Mouse (Mus musculus) embryonic fibroblast, embryonic 13.5 days (primary cell): Measurements from ENCODE around the gene Ropn1l. TPM values are rescaled to one million over a fixed set of nuclear protein-coding genes. Genes with fewer than 3 reads are reported as not detected.

ENCODE experiments used
- H3K27ac ChIP-seq: 2 replicates; pipeline ENCODE4 v1.5.1; 2012; ENCODE audit warnings: low read length, control low read depth, inconsistent platforms; ENCODE audit not compliant: insufficient read depth
- H3K4me1 ChIP-seq: 2 replicates; pipeline ENCODE4 v1.6.1; 2011; ENCODE audit warnings: low read length; ENCODE audit not compliant: control insufficient read depth, insufficient read depth
- H3K4me3 ChIP-seq: 2 replicates; pipeline ENCODE4 v1.5.1; 2011; ENCODE audit warnings: mild to moderate bottlenecking, control low read depth, low read length; ENCODE audit not compliant: insufficient read depth
- CTCF ChIP-seq: IDR thresholded peaks from 2 replicates; pipeline ENCODE4 v1.5.1; 2011; ENCODE audit warnings: mild to moderate bottlenecking, control low read depth, low read length, moderate library complexity, borderline replicate concordance; ENCODE audit not compliant: insufficient read depth
- POLR2A ChIP-seq: IDR thresholded peaks from 2 replicates; pipeline ENCODE4 v1.6.1; 2011; ENCODE audit warnings: low read depth, mild to moderate bottlenecking, control low read depth, low read length, moderate library complexity
- polyA plus RNA-seq: library from polyadenylated mRNA; stranded (reverse); fragments of >200 nt; gene quantifications from 2 replicates; pipeline ENCODE4 v1.2.4, GENCODE M21; 2011; ENCODE audit warnings: low read depth; ENCODE audit not compliant: missing spikeins, insufficient read length

The Ropn1l gene
- polyA plus RNA-seq, 1 experiment, result 1.8 TPM

GRCm38 (mm10) chr15:31397379-31397778 is 56.2 kb downstream of the Ropn1l start:
- Histone ChIP-seq H3K4me3 (no peak overlapping the region), H3K4me1 (no peaks in the 10 kb centered on the region), H3K27ac (no peak overlapping the region)
- TF ChIP-seq POLR2A (no peak), CTCF (no peak)

GRCm38 (mm10) chr15:31396755-31397154 is 56.8 kb downstream of the Ropn1l start:
- Histone ChIP-seq H3K27ac (no peak overlapping the region), H3K4me1 (no peaks in the 10 kb centered on the region), H3K4me3 (no peak overlapping the region)
- TF ChIP-seq POLR2A (no peak), CTCF (no peak)

DNA sequence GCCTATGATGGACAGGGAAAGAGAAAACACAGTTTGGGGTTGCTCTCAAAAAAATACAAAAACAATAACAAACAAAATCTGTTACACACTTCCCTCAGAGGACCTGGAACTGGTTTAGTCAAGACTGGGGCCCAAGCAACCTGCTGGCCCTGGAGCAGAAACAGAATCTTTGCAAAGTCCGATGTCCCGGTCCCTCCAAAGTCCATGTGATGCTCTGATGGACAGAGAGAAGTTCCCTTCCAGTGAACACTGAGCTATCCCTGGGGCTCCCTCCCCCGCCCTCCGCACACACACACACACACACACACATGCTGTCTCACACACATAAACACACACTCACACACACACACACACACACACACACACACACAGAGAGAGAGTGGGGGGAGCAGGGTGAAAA is 57.6 kb downstream of the Ropn1l start:
- no peak overlapping the region for H3K4me3 ChIP-seq
- TF ChIP-seq CTCF (no peak), POLR2A (no peak)
- H3K27ac ChIP-seq, result no peak overlapping the region
- H3K4me1 ChIP-seq, result no peaks in the 10 kb centered on the region

GRCm38 (mm10) chr15:31393402-31393801 is 60.1 kb downstream of the Ropn1l start:
- no peak overlapping the region for H3K4me3 ChIP-seq
- TF ChIP-seq POLR2A, result no peak
- no peak for TF ChIP-seq CTCF
- no peak overlapping the region for H3K27ac ChIP-seq
- H3K4me1 ChIP-seq, result no peaks in the 10 kb centered on the region

DNA sequence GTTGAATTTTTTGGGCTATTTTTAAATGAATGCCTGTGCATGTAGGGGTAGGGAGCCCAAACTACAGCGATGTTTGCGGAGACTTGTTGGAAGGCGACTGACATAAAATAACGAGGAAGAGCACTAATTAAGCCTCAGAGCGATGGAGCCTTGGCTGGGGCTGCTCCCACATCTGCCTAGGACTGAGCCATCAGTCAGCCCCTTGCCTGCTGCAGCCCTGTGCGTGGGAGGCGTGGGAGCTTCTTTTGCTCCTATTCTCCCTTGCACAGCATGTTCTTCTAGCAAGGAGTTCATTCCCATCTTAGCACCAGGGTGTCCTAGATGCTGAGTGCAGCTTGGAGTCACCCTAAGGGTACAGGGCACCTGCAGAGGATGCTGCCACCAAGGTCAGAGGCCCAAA is 60.8 kb downstream of the Ropn1l start:
- Histone ChIP-seq H3K27ac (no peak overlapping the region), H3K4me1 (no peaks in the 10 kb centered on the region), H3K4me3 (no peak overlapping the region)
- TF ChIP-seq POLR2A, result no peak
- TF ChIP-seq CTCF, result no peak

DNA sequence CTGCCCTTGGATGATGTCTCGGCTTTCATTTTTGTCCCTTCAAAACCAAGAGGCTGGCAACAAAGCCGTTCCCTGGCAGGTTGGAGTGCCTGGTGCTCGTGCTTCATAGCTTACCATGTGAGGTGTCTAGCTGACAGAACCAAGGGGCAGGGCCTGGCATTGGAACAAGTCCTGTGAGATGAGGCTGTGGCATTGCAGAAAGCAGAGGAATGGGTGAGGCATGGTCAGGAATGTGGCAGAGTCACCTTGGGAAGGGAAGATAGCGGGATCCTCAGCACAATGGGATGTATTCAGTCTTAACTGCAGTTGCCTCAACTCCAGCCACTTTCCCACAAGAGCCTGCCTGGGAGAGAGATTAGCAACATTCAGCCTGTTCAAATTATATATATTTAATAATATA is 61.4 kb downstream of the Ropn1l start:
- TF ChIP-seq CTCF, result no peak
- TF ChIP-seq POLR2A, result no peak
- H3K4me3 ChIP-seq, result no peak overlapping the region
- no peak overlapping the region for H3K27ac ChIP-seq
- H3K4me1 ChIP-seq, result no peaks in the 10 kb centered on the region

Other genes with a start within 250 kb of the Ropn1l start
- gene Dap, start 229.4 kb downstream of the Ropn1l start, polyA plus RNA-seq, result 214 and 257 TPM in 2 replicates
- gene Ankrd33b, start 86.0 kb downstream of the Ropn1l start, polyA plus RNA-seq, result 0.16 and 0.17 TPM in 2 replicates
- 39.2 and 42.7 TPM in 2 replicates for gene March6, start 77.3 kb upstream of the Ropn1l start, polyA plus RNA-seq
- gene Cmbl, start 111.7 kb upstream of the Ropn1l start, polyA plus RNA-seq, result 1.3 and 2.3 TPM in 2 replicates
- 275 and 323 TPM in 2 replicates for gene Cct5, start 148.1 kb upstream of the Ropn1l start, polyA plus RNA-seq
- 9.7 and 10.6 TPM in 2 replicates for gene Fam173b, start 148.1 kb upstream of the Ropn1l start, polyA plus RNA-seq